Mouse (Mus musculus) left cerebral cortex, adult 9 months (tissue): ENCODE data around the gene Ric8b.

Experiments used
- DNase-seq, 2 experiments: peaks; one replicate each; pipeline ENCODE4 v3.0.0; 2022; ENCODE audit warnings: low spot score in 2 of 2

The Ric8b gene

DNA sequence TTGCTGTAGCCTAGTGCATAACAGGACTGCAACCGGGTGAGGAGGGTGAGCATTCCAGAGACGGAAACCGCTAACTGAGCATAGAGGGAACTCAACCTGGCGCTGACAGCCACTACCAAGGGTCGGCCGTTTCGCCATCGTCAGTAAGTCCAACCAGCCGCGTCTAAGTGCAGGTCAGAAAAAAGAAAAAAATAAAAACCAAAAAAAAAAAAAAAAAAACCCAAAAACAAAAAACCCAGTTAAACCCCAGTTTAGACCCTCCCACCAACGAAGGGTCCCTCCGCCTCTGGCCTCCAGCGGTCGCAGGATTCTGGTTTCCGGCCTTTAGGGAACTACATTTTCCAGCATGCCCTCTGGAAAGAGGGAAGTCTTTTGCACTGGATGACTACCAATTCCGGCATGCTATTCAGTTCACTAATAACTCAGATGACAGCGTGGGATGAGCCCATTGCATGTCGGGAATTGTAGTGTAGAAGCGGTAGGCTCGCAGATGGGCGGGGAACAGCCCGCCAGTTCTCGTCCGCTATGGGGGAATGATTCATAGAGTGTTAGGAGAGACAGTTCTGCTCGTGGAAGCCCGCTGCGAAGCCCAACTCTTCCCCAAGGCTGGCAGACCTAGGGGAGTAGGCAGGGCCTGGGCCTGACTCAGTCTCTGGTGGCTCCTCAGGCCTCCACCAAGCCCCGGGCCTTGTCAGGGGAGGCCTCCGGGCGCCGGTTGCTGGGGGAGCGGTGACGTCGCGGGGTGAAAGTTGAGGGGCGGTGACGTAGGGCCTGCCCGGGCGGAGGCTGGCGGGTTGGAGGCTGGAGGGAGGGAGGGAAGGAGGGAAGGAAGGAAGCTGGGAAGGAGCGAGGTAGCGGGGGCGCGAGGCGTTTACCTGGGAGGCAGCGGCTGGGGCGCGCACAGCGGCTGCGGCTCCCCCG, at the start of gene Ric8b:
Ric8b (plus strand) TSS at position 807 of the 921 bp plus-strand sequence.
- peak; percentile 97 for DNase-seq

DNA sequence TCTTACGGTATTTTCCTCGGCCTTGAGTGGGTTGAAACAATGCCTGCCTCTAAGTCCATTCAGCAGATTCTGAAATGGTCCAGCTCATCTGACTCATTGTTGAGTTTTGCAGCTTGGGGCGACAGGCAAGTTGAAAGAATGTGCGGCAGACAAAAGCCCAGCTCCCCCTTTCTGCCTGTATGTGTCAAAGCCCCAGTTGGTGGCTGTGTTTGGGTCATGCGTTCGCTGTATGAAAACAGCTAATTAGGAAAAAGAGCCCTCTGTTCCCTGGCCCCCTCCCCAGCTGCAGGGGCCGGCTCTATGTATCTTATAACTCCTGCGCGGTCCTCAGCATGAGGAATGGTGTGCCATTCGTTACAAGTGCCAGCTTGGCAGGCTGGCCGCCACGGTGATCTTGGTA, 46.1 kb upstream of the Ric8b start:
- DNase-seq = no peak

DNA sequence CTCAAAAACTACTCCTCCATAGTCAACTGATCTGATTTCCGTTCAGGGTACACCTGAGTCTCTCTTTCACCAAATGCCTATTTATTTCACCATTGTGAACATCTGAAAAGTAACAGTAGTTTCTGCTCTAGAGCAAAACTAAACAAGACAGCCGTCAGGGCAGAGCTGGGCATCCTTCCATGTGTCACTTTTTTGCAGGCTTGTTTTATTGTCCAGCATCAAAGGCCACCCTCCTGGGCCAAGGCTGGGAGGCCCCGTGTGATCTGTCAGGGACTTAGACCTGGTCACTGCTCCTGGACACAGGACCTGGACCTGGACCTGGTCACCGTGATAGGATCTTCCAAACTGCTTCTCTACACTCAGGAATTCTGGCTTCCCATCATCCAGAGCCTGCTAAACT, 45.5 kb upstream of the Ric8b start:
- DNase-seq = no peak

DNA sequence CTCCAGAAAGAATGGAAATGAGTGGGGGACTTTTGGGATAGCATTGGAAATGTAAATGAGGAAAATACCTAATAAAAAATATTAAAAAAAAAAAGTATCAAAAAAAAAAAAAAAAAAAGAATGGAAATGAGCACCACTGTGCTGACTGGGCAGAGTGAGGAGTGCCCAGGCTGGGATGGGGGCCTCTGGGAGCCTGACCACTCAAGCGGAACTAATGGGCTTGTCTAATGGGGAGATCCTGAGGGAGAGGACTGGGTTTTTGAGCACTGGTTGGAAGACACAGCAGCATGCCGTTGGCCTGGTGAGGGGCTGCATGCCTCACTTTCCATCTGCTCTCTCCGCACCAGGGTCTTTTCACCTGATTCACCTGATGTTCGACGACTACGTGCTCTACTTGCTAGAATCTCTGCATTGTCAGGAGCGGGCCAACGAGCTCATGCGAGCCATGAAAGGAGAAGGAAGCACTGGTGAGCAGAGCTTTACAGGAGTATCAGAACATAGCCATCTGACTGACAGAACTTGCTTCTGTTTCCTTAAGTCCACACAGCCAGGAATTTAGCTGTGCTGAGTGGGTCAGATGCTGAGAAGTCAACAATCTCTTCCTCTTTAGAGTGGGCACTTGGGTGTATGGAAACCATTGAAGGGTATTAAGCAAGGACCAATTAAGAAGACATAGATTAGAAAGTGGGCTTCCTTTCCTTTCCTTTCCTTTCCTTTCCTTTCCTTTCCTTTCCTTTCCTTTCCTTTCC, 37.4 kb upstream of the Ric8b start:
- no peak for DNase-seq

DNA sequence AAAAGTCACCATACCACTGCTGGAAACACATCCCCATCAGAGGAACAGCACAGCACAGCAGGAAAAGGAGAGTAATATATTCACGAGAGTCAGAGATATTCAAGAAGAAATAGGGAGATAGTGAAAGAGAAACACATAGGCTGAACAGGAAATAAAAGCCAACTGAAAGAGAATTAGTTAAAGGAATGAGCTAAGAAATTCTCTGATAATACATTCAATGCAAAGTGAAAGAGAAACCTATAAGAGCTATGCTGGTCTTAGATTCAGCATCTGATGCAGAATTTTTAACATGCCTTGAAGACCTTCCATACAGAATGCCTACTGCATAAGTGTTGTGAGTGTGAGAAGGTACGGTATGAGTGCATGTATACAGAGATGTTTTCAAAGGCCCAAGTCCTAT, 34.9 kb upstream of the Ric8b start:
- DNase-seq = no peak

DNA sequence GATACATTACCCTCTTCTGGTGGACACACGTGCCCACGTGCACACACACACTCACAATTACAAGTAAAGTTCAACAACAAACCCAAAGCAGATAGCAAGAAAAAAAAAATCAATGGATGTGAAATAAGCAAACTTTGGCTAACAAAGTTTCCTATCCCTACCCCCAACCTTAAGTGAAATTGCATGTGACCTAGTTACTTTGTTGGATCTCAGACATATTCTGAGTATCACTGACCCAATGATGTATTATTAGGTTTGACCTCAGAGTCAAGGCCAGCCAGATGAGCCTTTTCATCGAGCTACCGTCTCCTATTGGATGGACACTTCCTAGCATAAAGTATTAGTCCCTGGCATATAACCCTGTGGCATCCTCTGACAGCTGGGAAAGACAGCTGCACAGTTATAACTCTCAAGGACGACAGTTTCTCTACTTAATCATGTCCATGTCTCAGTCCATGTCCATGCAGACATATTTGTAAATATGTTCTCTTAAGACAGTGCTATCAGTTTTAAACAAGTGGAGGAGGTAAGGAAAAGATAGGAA, 32.0 kb upstream of the Ric8b start:
- DNase-seq = no peak

DNA sequence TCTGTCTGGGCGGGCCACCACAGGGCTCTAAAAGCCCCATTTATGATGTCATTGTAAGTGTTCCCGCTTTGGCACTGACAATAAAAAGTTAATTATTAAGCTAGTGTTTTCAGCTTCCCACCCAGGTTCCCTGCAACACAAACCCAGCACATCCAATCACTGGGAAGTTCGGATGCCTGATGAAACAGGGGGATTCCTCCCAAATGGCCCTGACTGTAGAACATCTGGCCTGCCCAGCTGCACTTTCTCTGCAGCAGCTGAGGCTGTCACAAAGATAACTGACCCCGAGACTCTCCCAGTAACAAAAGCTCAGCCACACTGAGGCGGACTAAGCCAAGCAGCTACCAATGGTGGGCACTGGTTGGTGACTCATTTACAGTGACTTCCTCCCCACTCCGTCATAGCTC, 31.2 kb upstream of the Ric8b start:
- no peak for DNase-seq

DNA sequence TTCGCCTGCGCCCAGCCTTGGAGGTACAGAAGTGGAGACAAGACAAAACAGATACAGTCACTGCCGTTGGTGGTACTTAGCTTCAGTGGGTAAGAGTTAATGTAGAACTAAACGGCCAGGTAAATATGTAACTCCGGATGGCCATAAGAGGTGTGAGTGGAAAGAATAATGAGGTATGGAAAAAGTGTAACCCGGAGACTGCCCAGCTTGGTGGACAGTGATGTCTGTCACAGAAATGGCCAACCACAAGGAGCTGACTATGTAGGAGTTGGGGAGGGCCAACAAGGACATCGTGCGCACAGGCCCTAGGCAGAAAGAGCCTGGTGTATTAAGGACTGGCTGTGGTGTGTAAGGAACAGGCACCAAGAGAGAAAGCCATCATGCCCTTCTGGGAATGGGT, 30.6 kb upstream of the Ric8b start:
- no peak for DNase-seq

DNA sequence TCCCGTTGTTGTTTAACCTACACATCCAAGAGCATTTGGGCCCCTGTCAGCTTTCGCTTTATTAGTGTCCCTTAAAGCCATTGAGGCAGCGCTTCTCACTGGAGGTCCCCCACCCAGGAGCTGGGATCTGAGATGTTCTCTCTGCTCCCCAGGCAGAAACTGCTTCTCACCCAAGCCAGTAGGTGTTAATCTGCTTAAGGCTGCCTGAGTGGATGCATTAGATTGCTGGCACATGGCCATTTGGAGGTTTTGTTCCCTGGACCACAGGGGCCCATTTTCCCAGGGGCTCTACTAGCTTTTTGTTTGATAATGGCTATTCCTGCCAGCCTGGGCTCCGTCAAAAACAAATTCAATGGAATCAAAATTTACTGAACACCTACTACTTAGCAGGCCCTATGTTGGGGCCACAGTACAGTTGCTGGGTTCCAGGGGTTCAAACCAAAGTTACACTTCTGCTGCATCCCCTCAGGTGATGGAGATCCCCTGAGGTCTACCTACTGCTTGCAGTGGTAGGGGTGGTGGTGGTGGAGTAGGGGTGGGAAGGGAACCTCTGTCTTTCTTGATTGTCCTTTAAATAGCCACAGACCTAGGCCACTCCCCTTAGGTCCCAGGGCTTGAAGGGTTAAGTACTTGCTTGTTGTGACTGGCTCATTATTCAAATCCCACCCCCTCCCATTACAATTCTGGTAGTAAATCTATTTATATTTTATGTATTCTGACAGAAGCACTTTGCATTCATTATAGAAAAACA, 28.1 kb upstream of the Ric8b start:
- no peak for DNase-seq

DNA sequence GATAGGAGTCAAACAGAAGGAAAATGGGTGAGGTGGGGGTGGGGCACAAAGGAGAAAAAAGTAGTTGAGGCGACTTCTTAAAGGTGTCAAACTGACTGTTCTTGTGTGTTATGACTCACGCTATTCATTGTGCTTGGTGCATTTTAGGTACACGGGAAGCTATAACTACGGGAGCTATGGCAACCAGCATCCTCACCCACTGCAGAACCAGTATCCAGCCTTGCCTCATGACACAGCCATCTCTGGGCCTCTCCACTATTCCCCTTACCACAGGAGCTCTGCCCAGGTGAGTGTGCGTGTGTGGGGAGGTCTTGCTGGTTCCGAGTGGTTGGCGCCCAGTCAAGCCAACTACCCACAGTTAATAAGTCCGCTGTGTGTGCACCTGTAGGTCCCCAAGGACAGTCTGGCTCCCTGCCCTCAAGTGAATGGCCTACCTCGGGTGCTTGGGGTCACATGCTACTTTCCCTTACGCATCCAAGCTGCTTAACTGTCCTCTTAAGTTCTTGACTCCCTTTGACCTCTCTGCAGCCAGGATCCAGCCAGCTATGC, 21.5 kb upstream of the Ric8b start:
- DNase-seq = peak in 1 of 2 experiments; percentile 48

DNA sequence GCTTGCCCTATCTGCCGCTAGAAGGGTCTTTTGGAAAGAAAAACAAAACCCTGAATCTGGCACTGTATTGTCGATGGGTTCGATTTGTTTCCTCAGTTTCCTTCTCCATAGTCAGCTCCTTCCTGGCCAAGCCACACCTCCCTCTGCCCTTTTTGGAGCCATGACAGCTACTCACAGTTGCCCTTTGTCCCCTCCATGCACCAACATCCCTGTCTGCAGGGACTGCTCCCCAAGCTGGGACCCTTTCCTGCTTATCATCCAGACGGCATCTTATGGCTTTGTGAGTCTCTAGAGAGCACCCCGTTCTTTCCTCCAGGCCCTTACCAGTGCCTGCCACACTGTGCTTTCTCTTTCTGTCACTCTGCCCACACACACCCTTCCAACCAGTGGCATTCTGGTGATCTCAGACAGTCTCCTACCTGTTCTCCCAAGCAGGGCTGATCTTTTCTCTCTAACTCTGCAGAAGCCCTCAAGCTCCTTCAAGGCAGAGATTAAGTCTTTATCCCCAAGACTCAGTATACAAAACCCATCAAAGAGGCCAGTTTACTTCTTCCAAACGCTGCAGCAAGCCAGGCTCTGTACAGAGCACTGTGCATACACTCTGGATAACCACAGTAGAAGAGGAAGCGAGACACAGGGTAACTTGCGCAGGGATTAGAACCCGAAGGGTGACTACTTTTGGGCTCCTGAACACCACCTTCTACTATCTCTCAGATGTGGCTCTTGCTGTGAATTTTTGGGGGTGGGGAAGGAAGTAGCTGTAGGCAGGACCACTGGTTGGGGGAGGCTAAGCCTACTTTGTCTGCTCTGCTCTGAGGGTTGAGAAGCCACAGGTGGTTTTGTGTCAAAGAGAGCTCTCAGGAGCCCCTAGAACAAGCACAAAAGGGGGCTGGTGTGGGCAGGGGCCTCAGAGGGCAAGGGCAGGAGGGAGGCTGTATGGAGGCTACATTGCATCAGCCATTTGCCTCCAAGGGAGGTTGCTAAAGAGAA, 20.2 kb upstream of the Ric8b start:
- no peak for DNase-seq

DNA sequence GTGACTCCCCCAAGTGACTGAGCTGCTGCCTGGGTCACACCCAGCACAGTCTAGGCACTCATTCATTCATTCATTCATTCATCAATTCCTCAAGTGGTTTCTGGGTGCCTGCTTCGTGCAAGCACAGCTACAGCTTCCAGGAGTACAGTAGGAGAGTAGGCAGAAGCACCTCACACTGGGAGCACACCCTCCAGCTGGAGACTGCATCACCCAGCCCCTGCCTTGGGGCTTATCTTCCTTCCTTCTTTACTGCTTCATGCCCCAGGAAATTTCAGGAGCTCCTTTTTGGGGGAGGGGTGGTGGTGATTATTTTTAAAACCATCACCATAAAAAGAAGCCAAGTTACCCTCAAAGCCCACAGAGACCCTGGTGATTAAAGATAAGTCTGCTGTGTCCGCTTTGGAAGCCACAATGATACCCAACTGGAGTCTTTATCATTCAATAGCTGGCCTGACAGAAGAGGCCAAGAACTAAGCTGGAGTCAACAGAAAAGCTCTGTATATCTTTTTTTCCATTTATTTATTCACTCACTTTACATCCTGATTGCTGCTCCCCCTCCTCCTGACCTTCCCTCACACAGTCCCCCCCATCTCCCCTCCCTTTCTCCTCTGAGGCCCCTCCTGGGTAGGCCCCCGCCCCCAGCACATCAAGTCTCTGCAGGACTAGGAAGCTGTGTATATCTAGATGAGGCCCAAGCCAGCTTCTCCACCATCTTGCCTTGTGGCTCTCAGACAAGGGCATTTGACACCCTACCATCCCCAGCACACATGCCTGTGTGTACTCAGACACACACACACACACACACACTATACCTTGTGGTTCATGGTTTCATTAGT, 19.1 kb upstream of the Ric8b start:
- no peak for DNase-seq

DNA sequence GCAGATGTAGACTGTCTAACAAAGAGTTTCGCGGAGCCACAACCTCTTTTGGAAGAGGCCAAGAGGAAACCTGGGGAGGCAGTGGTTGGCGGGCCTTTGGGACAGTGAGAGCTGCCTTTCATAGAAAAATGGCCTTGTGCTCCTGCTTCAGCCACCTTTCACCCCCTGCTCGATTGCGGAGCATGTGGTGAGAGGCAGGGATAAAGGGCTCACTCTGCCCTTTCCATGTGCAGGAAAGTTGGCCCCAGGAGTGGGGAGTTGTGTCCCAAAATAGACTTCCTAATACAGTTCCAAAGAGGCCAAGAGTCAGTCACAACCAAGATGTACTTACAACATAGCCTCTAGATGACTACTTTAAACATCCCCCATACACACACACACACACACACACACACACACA, 15.7 kb upstream of the Ric8b start:
- no peak for DNase-seq

DNA sequence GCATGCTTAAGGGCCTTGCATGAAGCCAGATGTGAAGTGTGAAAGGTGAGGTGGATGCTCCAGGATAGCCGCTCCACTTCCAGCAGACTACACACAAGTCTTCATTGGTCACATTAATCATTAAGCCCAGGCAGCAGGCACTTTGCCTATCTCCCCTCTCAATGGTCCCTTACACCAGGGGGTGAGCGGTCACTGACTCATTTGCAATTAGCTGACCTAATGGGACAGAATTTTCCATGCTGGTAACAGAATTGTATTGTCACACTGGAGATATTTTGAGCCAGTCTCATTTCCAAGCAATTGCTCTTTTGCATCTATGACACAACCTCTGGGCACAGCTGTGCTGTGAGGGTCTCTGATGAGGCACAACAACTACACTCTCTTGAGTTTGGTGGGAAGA, 15.2 kb upstream of the Ric8b start:
- DNase-seq = no peak

DNA sequence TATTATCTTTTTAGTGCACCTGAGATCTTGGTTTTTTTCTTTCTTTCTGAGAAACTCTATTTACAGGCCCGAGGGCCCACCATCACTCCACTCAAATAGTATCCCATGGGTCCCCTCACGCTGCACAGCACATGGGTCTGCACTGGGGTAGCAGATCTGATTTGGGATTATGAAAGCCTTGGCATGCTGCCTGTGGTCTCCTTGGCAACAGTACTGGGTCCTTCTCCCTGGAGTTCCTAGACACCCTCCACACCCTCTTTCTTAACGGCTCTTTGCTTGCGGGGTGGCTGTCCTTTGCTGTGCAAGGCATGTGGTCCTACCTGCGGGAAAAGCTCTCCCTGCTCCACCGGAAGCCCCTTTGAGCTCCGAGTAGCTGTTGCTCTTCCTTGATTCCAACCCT, 14.1 kb upstream of the Ric8b start:
- DNase-seq = peak in 1 of 2 experiments; percentile 54

DNA sequence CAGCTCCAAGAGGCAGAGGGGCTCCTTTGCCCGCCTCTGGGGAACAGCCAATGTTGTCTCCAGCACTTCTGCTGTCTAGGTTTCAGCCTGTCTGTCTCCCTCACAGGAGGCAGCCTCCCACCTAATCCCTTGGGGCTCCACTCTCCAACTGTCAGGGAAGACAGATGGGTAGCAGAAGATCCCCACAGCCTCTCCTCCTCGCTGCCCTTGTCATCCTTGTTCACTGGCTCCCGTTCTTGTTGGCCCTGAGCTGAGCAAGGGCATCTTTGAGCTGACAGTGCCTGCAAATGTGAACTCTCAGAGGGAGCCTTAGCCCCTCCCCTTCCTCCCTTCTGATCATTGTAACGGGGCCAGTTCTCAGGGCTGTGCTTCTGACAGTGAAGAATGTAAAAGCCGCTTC, 13.7 kb upstream of the Ric8b start:
- peak in 1 of 2 experiments; percentile 42 for DNase-seq

DNA sequence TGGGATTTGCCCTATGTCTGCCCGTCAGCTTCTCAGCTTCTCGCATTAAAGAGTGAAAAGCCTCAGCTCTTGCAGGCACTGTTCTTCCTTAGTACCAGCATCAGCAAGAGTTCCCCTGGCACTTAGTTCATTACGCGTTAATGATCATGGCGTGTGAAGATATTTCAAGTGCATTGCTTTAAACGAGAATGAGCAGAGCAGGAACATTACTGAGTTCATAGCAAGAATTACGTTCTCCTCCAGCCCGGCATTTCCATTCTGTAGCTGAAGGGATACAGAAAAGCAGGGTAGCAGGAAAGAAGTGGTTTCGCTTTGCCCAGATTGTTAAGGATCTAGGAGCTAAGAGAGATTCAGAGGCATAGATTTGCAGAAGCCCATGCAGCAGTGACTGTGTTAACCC, 10.5 kb upstream of the Ric8b start:
- DNase-seq = peak in 1 of 2 experiments; percentile 28

DNA sequence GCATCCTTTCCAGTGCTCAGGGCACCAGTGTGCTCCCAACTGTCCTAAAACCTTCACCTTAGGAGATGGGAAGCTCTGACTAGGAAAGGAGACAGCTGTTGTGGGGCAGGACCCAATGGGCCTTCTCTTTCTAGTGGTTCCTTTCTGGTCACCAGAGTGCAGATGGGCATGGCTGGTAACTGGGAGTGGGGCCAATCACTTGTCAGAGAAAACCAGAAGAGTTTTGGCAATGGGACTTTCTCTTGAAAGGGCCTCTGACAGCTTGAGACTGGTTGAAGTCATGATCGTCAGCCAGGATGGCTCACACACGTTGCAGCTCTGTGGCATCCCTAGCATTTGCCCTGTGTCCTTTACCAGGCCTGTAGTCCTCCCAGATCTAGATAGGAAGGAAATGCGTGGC, 9.4 kb upstream of the Ric8b start:
- DNase-seq = no peak

DNA sequence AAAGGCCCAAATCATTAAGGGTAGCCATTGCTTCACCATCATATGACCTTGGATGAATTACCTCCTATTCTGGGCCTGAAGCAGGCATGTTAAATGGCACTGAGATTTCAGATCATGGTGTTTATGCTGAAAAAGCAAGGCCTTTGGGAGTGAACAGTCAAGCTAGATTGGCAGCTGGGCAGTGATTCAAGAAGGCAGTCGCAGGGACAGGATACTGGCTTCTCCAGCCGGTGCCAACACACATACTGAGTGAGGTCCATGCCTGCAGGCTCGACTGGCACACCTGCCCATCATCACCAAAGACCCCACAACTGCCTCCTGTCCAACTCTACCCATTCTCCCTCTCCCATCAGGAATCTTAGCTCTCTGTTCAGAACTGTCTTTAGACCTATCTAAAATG, 8.9 kb upstream of the Ric8b start:
- DNase-seq = no peak
